Mouse (Mus musculus) liver, adult 10 weeks (tissue): ENCODE data around the gene Olfr835. TPM values are rescaled to one million over a fixed set of nuclear protein-coding genes. Genes with fewer than 3 reads are reported as not detected.

Experiments used
- polyA plus RNA-seq: library from polyadenylated mRNA; stranded (reverse); fragments of 350-450 nt; fragmentation: Illumina TruSeq; extraction: RNeasy Lipid Tissue Mini Kit (QIAGEN cat#74804); gene quantifications from one replicate; pipeline ENCODE4 v1.2.3, GENCODE M21; 2014; ENCODE audit warnings: low read depth, low replicate concordance

Gene Olfr835
- not detected for polyA plus RNA-seq

DNA sequence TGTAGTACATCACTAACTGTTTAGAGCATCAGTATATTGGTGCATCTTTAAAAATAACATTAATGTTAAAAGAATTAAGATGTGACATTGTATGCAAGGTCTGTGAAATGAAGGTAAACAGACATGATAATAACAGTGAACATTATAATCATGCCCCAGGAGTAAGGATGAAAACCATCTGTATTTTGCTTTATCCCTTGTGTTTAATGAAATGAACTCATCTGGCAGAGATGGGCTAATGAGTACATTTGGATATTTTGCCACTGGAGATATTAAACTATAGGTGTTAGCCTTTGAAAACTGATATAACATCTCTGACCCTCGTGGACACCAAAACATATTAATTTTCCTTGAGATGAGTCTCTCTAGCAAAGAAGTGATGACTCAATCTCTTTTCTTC, at the start of gene Olfr835:
Gene Olfr835 (plus strand): TSS at position 301 of the 400 bp plus-strand sequence.

DNA sequence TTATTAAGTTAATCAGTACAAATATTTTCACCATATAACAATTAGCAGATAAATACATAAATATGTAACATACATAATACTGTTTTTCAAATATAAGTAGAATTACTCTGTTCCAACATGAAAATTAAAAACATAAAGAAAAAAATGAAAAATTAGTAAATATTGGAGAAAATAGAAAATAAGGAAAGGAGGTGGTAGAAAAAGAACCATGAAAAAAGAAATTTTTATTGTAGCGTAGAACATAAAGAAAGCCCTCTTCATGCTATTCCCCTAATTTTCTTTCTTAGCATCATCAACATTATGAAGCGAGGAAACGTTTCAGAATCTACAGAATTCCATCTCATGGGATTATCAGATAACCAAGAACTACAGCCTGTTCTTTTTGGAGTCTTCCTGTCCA, 44.8 kb upstream of the Olfr835 start, which contains the start of gene Olfr834:
Gene Olfr834 (plus strand): TSS at position 301 of the 400 bp plus-strand sequence.

Other genes with a start within 250 kb of the Olfr835 start
- gene Olfr828, start 213.2 kb upstream of the Olfr835 start, polyA plus RNA-seq, result not detected
- gene Olfr829, start 177.8 kb upstream of the Olfr835 start, polyA plus RNA-seq, result not detected
- not detected for gene Olfr830, start 158.0 kb upstream of the Olfr835 start, polyA plus RNA-seq
- gene Olfr832, start 95.6 kb upstream of the Olfr835 start, polyA plus RNA-seq, result not detected
- gene Olfr834, start 44.7 kb upstream of the Olfr835 start, polyA plus RNA-seq, result not detected
- gene Olfr836, start 87.6 kb downstream of the Olfr835 start, polyA plus RNA-seq, result not detected
- not detected for gene Olfr837, start 103.6 kb downstream of the Olfr835 start, polyA plus RNA-seq
- not detected for gene Olfr839-ps1, start 144.6 kb downstream of the Olfr835 start, polyA plus RNA-seq
- gene Olfr843, start 219.3 kb downstream of the Olfr835 start, polyA plus RNA-seq, result not detected